Mouse (Mus musculus): ENCODE data around the gene Hoxc10.

GRCm38 (mm10) chr15:103015406-103016166 lies 49.0 kb downstream of the Hoxc10 start:
- TF ChIP-seq CTCF (IDR thresholded peaks at IDR 0.05; ENCODE audit: low read depth) (no peak), EP300 (IDR thresholded peaks at IDR 0.05; ENCODE audit: low read depth) (no peak)

Data from heart, postnatal 0 days (tissue).